Mouse (Mus musculus) spleen, postnatal 14 days (tissue): ENCODE results near the gene Lmod3.
A peak's percentile ranks its signal among the peaks of the same experiment; 100 is the strongest.

ENCODE experiments used
- DNase-seq, 2 experiments: peaks; one replicate each; pipeline ENCODE4 v3.0.0; 2021 to 2022; ENCODE audit warnings: low spot score in 2 of 2

Lmod3 gene

GRCm38 (mm10) chr6:97252711-97253221, at the start of gene Lmod3:
TSS of gene Lmod3 (minus strand) at chr6:97252759.
- DNase-seq, result no peak

GRCm38 (mm10) chr6:97302303-97302702, 49.7 kb upstream of the Lmod3 start:
- no peak for DNase-seq

DNA sequence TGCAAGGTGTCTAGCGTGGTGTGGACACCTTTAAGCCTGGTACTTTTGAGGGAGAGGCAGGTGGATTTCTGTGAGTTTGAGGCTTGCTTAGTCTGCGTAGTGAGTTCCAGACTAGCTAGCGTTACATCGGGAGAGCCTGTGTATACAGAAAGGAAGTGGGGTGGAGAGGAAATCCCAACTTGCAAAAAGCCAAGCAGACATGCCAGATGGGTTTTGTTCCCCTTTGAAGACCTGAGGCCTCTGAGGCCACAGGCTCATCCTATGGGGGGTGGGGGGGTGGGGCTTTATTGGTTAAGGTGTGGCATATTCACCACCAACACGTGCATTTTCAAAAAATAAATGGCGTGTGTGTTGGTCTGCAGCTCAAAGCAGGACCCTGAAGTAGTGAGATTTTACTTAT, 48.1 kb upstream of the Lmod3 start:
- no peak for DNase-seq

GRCm38 (mm10) chr6:97300180-97300579, 47.6 kb upstream of the Lmod3 start:
- DNase-seq, result no peak

DNA sequence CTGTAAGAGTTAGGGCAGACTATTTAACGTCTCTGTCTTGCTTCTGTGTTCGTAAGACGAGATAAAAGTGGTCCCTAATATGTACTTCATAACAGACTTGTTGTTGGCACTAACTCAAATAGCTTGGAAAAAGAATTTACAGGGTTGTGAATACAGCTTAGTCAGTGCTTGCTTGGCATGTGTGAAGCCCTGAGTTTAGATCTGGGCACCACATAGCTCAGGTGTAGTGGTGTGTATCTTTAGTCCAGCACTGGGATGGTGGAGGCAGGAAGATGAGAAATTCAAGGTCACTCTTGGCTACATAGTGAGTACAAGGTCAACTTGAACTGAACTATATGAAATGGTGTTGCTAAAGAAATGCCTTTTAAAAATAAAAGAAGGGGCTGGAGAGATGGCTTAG, 44.6 kb upstream of the Lmod3 start:
- DNase-seq, result no peak

DNA sequence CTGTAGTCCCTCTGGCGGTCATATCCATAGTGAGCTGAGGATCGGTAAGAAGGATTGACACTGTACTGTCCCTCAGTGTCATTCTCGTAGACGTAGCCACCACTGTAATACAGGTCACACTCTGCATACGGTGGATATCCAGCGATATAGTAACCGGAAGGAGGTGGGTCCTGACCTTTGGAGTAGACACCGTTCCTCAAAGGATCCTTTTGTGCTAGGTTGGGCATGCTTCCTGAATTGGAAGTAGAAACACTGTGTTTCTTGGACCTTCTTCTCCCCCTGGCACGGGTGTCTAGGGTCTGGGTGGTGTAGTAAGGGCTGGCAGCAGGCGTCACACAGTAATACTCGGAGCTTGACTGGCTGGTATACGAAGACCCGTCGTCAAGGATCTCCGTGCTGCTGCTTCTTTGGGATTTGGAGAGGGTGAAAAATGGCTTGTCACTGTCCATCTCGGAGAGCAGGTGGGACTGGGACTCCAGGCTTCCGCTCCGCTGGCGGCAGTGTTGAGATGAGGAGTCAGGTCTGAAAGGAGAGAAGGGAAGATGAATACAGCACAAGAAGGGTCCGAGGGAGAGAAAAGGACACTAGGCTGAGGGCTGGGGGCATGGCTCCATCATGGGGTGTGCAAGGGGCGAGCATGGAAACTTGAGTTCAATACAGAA, 43.4 kb upstream of the Lmod3 start:
- DNase-seq, result no peak

GRCm38 (mm10) chr6:97295416-97295815, 42.9 kb upstream of the Lmod3 start:
- DNase-seq, result no peak

GRCm38 (mm10) chr6:97293667-97294569, 41.4 kb upstream of the Lmod3 start:
- DNase-seq, result no peak

DNA sequence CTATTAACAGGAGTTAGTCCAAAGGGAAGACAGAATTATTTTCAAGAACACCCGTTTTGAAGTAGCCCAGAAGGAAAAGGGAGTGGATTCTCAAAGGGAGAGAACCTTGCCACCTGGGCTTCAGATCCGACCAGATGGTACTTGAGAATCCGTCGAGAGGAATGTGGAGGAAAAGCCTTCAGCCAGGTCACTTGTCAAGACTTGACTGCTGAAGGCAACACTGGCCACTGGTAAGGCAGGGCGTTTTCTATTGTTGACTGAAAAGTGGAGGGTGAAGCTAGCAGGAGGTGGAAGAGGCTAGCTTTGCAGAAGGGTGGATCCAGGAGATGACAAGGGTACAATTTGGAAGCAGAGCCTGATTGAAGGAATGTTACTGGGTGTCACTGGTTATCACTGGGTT, 40.3 kb upstream of the Lmod3 start:
- DNase-seq, result no peak

- DNase-seq, result no peak
Observed at GRCm38 (mm10) chr6:97292096-97292495, 39.5 kb upstream of the Lmod3 start.

GRCm38 (mm10) chr6:97291159-97291908, 38.8 kb upstream of the Lmod3 start:
- no peak for DNase-seq

DNA sequence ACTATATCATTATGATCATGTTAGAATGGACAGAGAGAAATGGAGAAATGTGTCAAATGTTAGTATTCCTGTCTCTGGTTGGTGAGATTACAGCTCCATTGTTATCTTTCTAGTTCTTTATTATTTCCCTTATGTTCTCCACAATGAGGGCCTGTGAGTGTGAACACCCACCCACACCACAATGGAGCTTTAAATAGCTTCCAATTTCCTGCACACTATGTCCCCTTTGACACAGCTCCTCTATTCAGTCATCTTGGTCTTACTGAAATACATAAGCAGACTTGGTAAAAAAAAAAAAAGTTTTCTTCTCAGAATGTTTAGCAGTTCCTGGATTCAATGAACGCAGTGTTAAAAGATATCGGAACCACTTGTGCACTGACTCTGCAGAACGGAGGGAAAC, 38.1 kb upstream of the Lmod3 start:
- DNase-seq, result no peak

DNA sequence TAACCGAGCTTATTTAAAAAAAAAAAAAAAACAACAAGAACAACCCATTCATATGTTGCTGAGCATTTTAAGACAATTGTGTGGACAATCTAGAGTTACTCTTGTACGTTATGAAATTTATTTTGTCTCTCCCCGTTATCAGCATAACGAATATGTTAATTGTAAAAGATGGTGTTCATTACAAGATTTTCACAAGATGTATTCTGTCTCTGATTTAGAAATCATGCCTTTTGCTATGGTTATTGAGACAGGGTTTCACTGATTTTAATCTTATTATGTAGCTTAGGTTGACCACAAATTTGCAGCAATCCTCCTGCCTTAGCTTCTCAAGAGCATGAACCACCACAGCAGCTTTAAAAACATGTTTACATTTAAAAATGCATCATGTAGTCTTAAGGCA, 37.3 kb upstream of the Lmod3 start:
- DNase-seq, result no peak

DNA sequence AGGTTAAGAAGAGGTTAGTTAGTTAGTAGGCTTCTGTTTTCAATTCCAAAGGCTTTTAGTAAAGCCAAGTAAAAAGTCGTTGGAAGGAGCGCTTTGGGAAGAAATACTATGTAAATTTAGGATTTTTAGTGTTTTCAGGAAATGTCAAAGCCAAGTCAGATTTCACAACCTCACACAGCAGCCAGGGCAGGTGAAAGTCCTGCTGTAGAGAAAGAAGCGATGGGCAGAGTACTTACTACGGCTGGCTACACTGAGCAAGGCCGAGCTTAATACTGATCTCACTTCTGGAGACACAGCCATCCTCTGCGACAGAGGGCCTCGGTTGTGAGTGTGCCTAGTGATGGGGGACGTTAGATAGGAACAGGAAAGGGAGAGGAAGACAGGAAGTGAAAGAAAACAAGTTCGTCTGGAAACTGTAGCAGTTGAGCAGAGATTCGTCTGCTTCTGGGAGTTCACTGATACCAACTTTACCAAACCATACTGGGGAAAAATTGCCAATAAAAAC, 36.8 kb upstream of the Lmod3 start:
- no peak for DNase-seq

DNA sequence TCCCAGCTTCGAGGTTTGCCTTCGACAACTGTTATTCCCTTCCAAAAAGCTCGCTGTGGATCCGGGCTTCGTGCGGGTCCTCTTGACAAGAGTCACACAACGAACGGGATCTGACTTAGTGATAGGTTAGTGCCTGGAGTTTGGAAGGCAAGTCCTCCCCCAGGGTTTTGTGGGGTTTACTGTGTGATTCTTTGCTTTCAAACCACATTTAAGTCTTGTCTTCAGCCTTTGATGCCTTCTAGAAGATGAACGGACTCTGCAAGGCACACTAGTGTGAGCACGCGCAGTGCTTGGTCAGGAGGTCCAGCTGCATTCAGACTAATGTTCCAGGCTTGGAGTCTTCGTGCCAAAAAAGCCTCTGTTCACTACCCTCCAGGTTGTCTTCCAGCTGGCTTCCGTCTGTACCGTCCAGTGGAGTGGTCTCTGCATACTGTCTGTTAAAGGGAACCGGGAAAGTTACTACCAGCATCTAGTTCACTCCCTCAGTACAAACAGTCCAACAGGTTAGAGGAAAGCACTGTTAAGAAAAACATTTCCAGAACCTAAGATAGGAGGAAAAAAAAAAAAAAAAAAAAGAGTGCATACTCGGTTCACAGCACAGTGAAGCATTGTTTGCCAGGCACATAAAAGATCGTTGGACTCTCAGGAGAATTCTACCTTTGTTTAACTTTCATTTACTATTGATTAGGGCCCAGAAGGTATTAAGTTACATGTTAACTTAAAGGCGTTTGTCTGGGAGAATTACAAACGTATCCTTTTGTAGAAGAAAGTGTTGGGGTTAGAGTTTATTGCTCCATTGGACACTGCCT, 35.7 kb upstream of the Lmod3 start:
- no peak for DNase-seq

DNA sequence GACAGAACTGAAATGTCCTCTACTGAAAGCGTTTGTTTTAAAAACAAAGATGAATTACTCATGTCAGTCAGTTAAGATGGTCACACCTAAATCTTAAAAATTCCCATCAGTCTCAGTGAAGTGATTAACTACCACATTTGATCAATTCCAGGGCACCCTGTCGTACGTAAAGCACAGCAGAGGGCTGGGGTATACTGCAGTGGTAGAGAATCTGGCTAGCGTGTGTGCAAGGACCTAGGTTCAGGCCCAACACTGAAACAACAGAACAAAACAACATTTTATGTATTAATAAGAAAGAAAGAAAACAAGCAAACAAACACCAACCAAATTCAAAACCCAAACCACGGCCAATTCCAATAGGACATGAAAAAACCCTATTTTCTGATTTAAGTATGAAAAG, 33.8 kb upstream of the Lmod3 start:
- no peak for DNase-seq

- DNase-seq, result no peak
Observed at GRCm38 (mm10) chr6:97283676-97284075, 31.1 kb upstream of the Lmod3 start.

GRCm38 (mm10) chr6:97278878-97279277, 26.3 kb upstream of the Lmod3 start:
- DNase-seq, result no peak

DNA sequence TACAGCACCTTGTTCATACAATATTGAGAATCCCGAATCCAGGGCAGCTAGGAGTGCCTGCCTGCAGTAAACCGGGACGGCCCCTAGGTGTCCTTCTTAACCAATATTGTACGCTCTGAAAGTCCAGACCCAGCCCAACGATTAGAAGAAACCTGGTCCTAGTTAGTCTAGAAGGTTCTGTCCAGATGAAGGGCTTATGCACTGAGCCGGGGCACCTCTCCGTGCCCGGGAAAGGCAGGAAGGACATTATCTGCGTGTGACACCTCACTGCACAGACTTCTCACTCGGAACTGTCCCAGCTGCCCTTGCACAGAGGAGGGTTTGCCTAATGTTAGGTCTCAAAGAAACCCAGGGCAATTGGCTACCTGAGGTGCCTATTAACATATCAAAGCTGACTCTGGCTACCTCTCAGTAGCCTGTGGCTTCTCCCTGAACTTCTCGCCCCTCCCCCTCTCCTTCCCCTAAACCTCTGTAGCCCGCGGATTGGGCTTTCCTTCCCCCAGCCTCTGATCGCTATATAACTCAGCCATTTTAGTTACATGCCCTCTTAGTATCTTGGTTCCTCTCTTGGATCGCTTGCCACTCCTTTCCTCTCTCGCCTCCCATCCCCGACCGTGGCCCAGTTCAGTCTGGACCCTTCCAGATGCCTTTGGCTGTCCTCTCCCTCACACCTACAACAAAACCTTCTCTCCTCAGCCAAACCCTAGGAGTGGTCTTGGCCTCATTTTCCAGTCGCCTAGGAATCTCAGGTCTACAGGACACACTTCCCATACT, 25.6 kb upstream of the Lmod3 start:
- peak; percentile 19 to 21 for DNase-seq

GRCm38 (mm10) chr6:97276890-97277497, 24.4 kb upstream of the Lmod3 start:
- no peak for DNase-seq
